Mouse (Mus musculus): Measurements from ENCODE around the gene Glt8d1. TPM values are rescaled to one million over a fixed set of nuclear protein-coding genes. Genes with fewer than 3 reads are reported as not detected.

Gene Glt8d1
- 54.4 and 55.9 TPM in 2 replicates for polyA plus RNA-seq (2015; fragmentation: Nextera tagmentation; extraction: Ambion mirVana)

DNA sequence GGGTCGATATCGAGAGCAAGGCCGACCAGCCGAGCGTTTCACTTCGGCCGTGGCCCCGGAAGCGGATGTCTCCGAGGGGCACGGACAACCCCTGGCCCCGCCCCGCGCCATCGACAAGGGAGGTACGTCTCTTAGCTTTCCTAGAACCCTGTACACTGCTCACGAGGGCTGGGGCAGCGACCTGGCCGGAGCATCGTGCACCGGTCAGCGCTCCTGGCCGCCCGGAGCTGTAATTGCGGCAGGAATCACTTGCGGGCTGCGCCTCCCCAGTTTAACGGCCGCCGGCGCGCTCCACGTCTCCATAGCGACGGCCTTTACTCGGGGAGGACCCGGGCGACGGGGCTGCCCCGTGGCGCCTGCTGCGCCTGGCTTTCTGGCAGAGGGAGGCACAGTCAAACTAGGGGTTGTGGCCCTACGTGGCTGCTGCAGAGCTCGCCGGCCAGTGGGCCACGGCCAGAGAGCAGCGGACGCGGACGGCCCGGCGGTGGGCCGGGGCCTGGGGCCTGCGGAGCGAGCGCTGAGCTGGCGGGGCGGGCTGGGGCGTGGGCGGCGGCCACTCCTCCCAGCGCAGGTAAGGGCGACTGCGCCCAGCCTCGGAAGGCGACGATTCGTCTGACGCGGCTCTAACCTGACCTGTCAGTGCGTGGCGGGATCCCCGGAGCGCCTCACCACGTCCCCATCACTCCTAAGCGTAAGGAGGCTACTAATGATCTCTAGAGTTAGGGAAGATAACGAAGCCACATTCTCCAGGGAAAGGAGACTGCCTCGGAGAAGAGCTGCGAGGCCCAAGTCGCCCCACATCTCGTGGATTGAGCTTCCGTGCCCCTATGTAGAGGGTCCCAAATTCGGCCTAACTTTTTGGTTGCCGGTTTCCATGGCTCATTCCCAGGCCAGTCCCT lies at the start of gene Glt8d1, which contains the start of gene Spcs1:
Glt8d1 (plus strand) TSS at position 94 of the 899 bp plus-strand sequence.
Spcs1 (minus strand) TSS at position 366 of the 899 bp plus-strand sequence.
- WGBS, result under 1% methylated on average over 84 of the region's 84 CpGs
- H3K9ac ChIP-seq (replicated peaks), result peak within 1 kb of the TSS; percentile 87
- no peaks in the 10 kb centered on the region for H3K9me3 ChIP-seq (replicated peaks)
- no peaks in the 10 kb centered on the region for H3K27me3 ChIP-seq (replicated peaks)
- H3K4me3 ChIP-seq (replicated peaks), result peak within 1 kb of the TSS; percentile 90
- H3K4me1 ChIP-seq, result peaks cover 23% of the 10 kb centered on the region
- H3K36me3 ChIP-seq, result peaks cover 4% of the 10 kb centered on the region
- peak; percentile 96 for ATAC-seq (ENCODE audit: low FRiP score)
- peak within 1 kb of the TSS; percentile 92 for H3K27ac ChIP-seq (replicated peaks)
- peak within 1 kb of the TSS; percentile 71 for H3K4me2 ChIP-seq

DNA sequence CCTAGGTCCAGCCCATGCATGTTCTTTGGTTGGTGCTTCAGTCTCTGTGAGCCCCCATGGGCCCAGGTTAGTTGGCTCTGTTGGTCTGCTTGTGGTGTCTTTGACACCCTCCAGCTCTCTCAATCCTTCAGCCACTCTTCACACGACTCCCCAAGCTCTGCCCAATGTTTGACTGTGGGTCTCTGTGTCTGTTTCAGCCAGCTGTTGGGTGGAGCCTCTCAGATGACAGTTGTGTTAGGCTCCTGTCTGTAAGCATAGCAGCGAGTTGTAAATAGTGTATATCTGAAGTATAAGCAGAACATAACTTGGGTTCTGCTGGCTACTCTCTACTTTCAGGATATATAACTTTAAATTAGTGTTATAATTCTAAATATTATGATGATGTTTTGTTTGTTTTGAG lies 42.7 kb upstream of the Glt8d1 start:
- Histone ChIP-seq H3K27me3 (replicated peaks) (no peaks in the 10 kb centered on the region), H3K36me3 (peaks cover 35% of the 10 kb centered on the region), H3K27ac (replicated peaks) (no peak overlapping the region), H3K4me3 (replicated peaks) (no peak overlapping the region), H3K9me3 (replicated peaks) (no peaks in the 10 kb centered on the region), H3K4me1 (no peaks in the 10 kb centered on the region), H3K9ac (replicated peaks) (no peak overlapping the region), H3K4me2 (no peak overlapping the region)
- WGBS, result 85% methylated on average over 2 of the region's 2 CpGs
- no peak for ATAC-seq (ENCODE audit: low FRiP score)

DNA sequence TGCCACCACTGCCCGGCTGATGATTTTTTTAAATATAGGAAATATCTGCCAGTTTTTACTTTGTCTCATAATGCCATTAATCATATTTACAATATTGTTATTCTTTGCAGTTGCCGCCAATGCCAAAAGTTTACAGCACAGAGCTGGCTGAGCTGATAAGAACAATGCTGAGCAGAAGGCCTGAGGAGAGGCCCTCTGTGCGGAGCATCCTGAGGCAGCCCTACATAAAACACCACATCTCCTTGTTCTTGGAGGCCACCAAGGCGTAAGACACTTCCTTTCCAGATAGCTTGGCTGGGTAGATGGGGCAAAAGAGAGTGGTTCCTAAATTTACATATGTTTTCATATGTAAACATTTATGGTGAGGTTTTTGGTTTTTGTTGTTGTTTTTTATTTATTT lies 42.2 kb upstream of the Glt8d1 start:
- no peak for ATAC-seq (ENCODE audit: low FRiP score)
- 96% methylated on average over 4 of the region's 4 CpGs for WGBS
- H3K27me3 ChIP-seq (replicated peaks), result no peaks in the 10 kb centered on the region
- H3K4me1 ChIP-seq, result no peaks in the 10 kb centered on the region
- H3K4me2 ChIP-seq, result no peak overlapping the region
- H3K27ac ChIP-seq (replicated peaks), result no peak overlapping the region
- peaks cover 38% of the 10 kb centered on the region for H3K36me3 ChIP-seq
- H3K4me3 ChIP-seq (replicated peaks), result no peak overlapping the region
- H3K9me3 ChIP-seq (replicated peaks), result no peaks in the 10 kb centered on the region
- H3K9ac ChIP-seq (replicated peaks), result no peak overlapping the region

DNA sequence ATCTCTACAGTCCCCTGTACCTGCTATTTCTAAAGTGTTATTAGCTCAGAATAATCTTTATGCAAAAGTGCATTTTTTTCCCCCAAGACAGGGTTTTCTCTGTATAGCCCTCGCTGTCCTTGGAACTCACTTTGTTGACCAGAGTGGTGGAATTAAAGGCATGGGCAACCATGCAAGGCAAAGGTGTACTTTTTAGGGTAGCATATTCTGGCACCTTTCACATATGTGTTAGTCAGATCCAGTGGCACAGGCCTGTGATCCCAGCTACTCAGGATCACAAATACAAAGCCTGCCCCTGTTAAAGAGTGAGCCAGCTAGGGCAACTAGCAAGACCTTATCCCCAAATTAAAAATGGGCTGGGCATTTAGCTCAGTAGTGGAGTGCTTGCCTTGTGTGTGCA lies 40.8 kb upstream of the Glt8d1 start:
- no peaks in the 10 kb centered on the region for H3K27me3 ChIP-seq (replicated peaks)
- H3K4me1 ChIP-seq, result no peaks in the 10 kb centered on the region
- no peak overlapping the region for H3K27ac ChIP-seq (replicated peaks)
- H3K9ac ChIP-seq (replicated peaks), result no peak overlapping the region
- H3K36me3 ChIP-seq, result peaks cover 40% of the 10 kb centered on the region
- no peak overlapping the region for H3K4me3 ChIP-seq (replicated peaks)
- WGBS, result 96% methylated on average over 1 of the region's 1 CpGs
- no peaks in the 10 kb centered on the region for H3K9me3 ChIP-seq (replicated peaks)
- no peak for ATAC-seq (ENCODE audit: low FRiP score)
- H3K4me2 ChIP-seq, result no peak overlapping the region

DNA sequence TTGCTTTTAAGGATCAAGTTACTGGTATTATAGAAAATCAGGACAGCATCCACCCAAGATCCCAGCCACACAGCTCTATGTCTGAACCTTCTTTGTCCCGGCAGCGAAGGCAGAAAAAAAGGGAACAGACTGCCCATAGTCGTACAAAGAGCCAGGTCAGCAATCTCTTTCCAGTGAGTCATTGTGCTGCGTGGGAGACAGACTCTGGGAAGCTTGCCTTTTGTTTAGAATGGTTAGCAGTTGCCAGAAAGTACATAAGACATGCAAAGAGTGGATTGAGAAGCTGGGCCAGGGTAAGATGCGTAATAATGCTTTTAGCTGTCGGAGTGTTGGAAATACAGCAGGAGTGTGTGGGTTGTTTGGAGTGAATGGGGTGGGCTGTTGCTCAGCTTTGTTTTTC lies 27.0 kb upstream of the Glt8d1 start:
- Histone ChIP-seq H3K4me1 (no peaks in the 10 kb centered on the region), H3K9me3 (replicated peaks) (no peaks in the 10 kb centered on the region), H3K36me3 (peaks cover 56% of the 10 kb centered on the region), H3K4me2 (no peak overlapping the region), H3K27ac (replicated peaks) (no peak overlapping the region), H3K4me3 (replicated peaks) (no peak overlapping the region), H3K9ac (replicated peaks) (no peak overlapping the region), H3K27me3 (replicated peaks) (no peaks in the 10 kb centered on the region)
- no peak for ATAC-seq (ENCODE audit: low FRiP score)
- WGBS, result 43% methylated on average over 6 of the region's 6 CpGs

DNA sequence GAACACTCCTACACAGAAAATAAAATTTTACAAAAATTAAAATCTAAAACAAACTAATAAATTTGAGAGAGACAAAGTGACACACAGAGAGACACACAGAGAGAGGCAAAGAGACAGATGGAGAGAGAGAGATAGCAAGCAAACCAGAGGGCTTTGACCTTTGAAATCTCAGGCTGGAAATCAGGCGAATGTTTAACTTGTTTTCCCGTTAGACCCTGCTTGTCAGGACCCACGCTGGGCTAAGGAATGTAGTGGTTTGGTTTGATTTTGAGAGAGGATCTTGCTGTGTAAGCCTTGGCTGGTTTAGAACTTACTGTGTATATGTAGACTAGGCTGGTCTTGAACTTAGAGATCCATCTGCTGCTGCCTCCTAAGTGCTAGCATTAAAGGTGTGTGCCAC lies 25.0 kb upstream of the Glt8d1 start:
- H3K4me1 ChIP-seq, result no peaks in the 10 kb centered on the region
- H3K4me2 ChIP-seq, result no peak overlapping the region
- no peak overlapping the region for H3K4me3 ChIP-seq (replicated peaks)
- no peaks in the 10 kb centered on the region for H3K9me3 ChIP-seq (replicated peaks)
- WGBS, result 86% methylated on average over 3 of the region's 3 CpGs
- H3K36me3 ChIP-seq, result peaks cover 48% of the 10 kb centered on the region
- no peak overlapping the region for H3K9ac ChIP-seq (replicated peaks)
- no peaks in the 10 kb centered on the region for H3K27me3 ChIP-seq (replicated peaks)
- ATAC-seq (ENCODE audit: low FRiP score), result no peak
- H3K27ac ChIP-seq (replicated peaks), result no peak overlapping the region

DNA sequence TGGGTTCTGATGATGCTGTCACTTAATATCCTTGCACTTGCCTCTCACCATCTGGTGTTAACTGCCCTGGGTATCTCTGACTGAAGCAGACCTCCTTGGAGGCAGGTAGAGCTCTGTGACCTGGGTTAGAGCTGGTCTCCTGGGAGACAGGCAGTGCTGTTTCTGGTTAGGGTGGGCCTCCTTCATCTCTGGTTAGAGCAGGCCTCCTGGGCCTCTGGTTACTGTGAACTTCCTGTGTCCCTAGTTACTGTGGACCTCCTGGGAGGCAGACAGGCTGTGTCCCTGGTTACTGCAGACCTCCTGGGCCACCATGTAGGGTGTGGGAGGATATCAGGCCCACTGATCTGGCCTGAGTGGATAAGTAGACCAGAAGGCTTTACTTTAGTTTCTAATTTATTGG lies 4.8 kb upstream of the Glt8d1 start:
- no peak overlapping the region for H3K4me2 ChIP-seq
- no peaks in the 10 kb centered on the region for H3K9me3 ChIP-seq (replicated peaks)
- no peak overlapping the region for H3K27ac ChIP-seq (replicated peaks)
- H3K27me3 ChIP-seq (replicated peaks), result no peaks in the 10 kb centered on the region
- no peak overlapping the region for H3K9ac ChIP-seq (replicated peaks)
- no peak overlapping the region for H3K4me3 ChIP-seq (replicated peaks)
- peaks cover 14% of the 10 kb centered on the region for H3K4me1 ChIP-seq
- H3K36me3 ChIP-seq, result no peaks in the 10 kb centered on the region
- ATAC-seq (ENCODE audit: low FRiP score), result no peak

DNA sequence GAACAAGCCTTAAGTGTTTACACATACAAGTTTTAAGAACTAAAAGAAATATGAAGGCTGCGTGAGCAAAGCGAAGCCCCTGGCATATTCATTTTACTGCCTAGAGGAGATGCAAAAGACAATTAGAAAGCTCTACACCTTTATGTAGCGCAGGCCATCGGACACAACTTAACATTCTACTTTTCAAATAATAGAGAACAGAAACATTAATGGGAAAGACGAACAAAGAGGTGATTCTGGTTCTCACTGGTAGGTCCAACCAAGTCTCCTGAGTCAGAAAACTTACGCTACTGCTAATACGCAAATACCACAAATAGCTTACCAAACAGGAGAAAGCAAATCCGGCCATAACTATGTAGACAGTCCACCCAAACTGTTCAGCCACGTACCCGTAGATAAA lies 844 bp upstream of the Glt8d1 start:
- Histone ChIP-seq H3K27ac (replicated peaks) (no peak overlapping the region), H3K4me1 (peaks cover 23% of the 10 kb centered on the region), H3K9me3 (replicated peaks) (no peaks in the 10 kb centered on the region), H3K27me3 (replicated peaks) (no peaks in the 10 kb centered on the region), H3K36me3 (no peaks in the 10 kb centered on the region), H3K4me2 (peak overlapping the region; percentile 71), H3K4me3 (replicated peaks) (peak overlapping the region; percentile 90), H3K9ac (replicated peaks) (peak overlapping the region; percentile 87)
- no peak for ATAC-seq (ENCODE audit: low FRiP score)
- 67% methylated on average over 10 of the region's 10 CpGs for WGBS

DNA sequence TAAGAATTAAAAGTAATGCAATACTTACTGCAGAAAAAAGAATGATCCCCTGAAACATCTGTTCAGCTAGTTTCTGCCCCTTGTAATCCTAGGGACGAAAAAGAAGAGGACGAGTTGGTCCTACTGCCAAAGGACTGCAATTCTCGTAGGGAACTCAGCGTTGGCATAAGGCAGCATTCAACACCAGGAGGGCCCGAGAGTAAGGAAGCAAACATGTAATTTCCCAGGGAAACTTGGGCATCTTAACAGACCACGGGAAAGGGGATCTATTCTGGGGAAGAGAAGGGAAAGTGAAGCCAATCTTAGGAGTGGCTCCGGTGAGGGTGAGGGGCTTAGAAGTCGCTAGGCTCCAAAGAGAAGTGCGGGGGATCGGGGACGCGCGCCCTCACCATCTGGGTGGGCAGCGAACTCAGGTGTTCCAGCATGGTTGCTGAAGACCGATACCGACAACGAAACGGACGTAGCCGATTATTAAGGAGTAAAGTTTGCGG lies 339 bp upstream of the Glt8d1 start:
- Histone ChIP-seq H3K27ac (replicated peaks) (peak overlapping the region; percentile 92), H3K9ac (replicated peaks) (peak overlapping the region; percentile 87), H3K36me3 (no peaks in the 10 kb centered on the region), H3K4me3 (replicated peaks) (peak overlapping the region; percentile 90), H3K27me3 (replicated peaks) (no peaks in the 10 kb centered on the region), H3K4me1 (peaks cover 23% of the 10 kb centered on the region), H3K9me3 (replicated peaks) (no peaks in the 10 kb centered on the region), H3K4me2 (peak overlapping the region; percentile 71)
- ATAC-seq (ENCODE audit: low FRiP score), result peak; percentile 53
- WGBS, result 1% methylated on average over 21 of the region's 21 CpGs

DNA sequence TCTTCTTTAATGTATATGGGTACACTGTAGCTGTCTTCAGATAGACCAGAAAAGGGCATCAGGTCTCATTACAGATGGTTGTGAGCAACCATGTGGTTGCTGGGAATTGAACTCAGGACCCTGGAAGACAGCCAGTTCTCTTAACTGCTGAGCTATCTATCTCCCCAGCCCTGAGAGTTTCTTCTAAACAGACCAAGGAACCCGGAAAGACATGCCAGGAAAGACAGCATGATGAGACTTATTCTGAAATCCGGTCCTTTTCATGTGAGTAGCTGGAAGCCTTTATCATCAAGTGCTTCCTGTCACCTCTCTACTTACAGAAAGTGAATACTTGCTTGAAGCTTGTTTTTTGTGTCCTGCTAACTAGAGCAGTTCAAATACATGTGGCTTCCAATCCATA lies 3.3 kb downstream of the Glt8d1 start:
- Histone ChIP-seq H3K4me3 (replicated peaks) (no peak overlapping the region), H3K4me2 (no peak overlapping the region), H3K9ac (replicated peaks) (no peak overlapping the region), H3K4me1 (peaks cover 21% of the 10 kb centered on the region), H3K36me3 (peaks cover 28% of the 10 kb centered on the region), H3K9me3 (replicated peaks) (no peaks in the 10 kb centered on the region), H3K27me3 (replicated peaks) (no peaks in the 10 kb centered on the region), H3K27ac (replicated peaks) (no peak overlapping the region)
- 93% methylated on average over 2 of the region's 2 CpGs for WGBS
- no peak for ATAC-seq (ENCODE audit: low FRiP score)

DNA sequence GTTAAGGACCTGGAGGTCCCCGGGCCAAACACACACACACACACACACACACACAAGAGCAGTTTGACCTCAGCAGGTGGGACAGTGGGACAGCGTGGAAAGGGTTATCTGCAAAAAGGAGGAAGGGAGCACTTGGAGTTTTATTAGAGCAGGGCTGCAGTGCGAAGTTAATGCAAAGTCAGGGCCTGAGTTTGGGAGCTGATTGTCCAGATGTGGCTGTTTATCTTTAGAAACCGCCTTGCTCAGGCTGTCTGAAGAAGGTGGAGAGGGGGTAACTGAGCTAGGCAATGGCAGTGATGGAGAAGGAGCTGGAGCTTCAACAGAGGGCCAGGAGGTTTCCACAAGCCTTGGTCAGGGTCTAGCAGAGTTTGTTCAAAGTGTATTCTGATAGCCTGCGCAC lies 5.6 kb downstream of the Glt8d1 start:
- Histone ChIP-seq H3K27ac (replicated peaks) (no peak overlapping the region), H3K4me1 (peaks cover 9% of the 10 kb centered on the region), H3K36me3 (peaks cover 50% of the 10 kb centered on the region), H3K4me2 (no peak overlapping the region), H3K27me3 (replicated peaks) (no peaks in the 10 kb centered on the region), H3K9me3 (replicated peaks) (no peaks in the 10 kb centered on the region), H3K4me3 (replicated peaks) (no peak overlapping the region), H3K9ac (replicated peaks) (no peak overlapping the region)
- WGBS, result 87% methylated on average over 5 of the region's 5 CpGs
- ATAC-seq (ENCODE audit: low FRiP score), result no peak

DNA sequence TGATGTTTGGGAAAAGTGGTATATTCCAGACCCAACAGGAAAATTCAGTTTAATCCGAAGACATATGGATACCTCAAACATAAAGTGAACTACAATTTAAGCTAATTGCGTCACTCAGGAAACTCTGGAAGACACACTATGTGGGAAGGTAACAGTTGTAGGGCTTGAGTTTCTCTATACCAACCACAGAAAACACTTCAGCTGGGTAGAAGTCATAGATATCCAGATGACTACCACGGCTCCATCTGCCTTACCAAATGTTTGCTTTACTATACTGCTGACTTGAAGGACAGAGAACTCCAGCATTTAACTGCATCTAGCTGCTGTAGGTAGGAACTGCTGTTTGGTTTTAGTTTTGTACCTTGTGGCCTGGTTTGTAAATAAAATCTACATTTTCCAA lies 10.4 kb downstream of the Glt8d1 start:
- no peak for ATAC-seq (ENCODE audit: low FRiP score)
- Histone ChIP-seq H3K4me1 (no peaks in the 10 kb centered on the region), H3K27me3 (replicated peaks) (no peaks in the 10 kb centered on the region), H3K9ac (replicated peaks) (no peak overlapping the region), H3K9me3 (replicated peaks) (no peaks in the 10 kb centered on the region), H3K27ac (replicated peaks) (no peak overlapping the region), H3K4me3 (replicated peaks) (no peak overlapping the region), H3K36me3 (peaks cover 93% of the 10 kb centered on the region), H3K4me2 (no peak overlapping the region)
- WGBS, result 91% methylated on average over 3 of the region's 3 CpGs

Data from neural tube, embryonic 15.5 days (tissue).